Mouse (Mus musculus): ENCODE data around the gene Ism2. TPM values are rescaled to one million over a fixed set of nuclear protein-coding genes. Genes with fewer than 3 reads are reported as not detected.

The Ism2 gene
- polyA plus RNA-seq, 1 experiment from 2014 or later = 1.7 TPM

Small RNA genes within 50 kb of the gene (microRNA-seq; reads per million reads assigned to microRNA genes)
- gene Gm47293 = not detected

Other genes with a start within 250 kb of the Ism2 start
- 0.09 and 0.29 TPM in 2 replicates for gene Ngb, start 197.2 kb downstream of the Ism2 start, polyA plus RNA-seq (2015; fragmentation: Nextera tagmentation; extraction: Ambion mirVana)
- gene Gstz1, start 152.5 kb downstream of the Ism2 start, polyA plus RNA-seq (2015; fragmentation: Nextera tagmentation; extraction: Ambion mirVana) = 30.5 and 33.1 TPM in 2 replicates
- gene Pomt2, start 151.7 kb downstream of the Ism2 start, polyA plus RNA-seq (2015; fragmentation: Nextera tagmentation; extraction: Ambion mirVana) = 14.7 and 15.9 TPM in 2 replicates
- 0.70 and 1.9 TPM in 2 replicates for gene Samd15, start 100.0 kb downstream of the Ism2 start, polyA plus RNA-seq (2015; fragmentation: Nextera tagmentation; extraction: Ambion mirVana)
- gene Tmed8, start 99.3 kb downstream of the Ism2 start, polyA plus RNA-seq (2015; fragmentation: Nextera tagmentation; extraction: Ambion mirVana) = 1.8 and 2.4 TPM in 2 replicates
- gene Noxred1, start 61.0 kb downstream of the Ism2 start, polyA plus RNA-seq (2015; fragmentation: Nextera tagmentation; extraction: Ambion mirVana) = 0.46 and 0.78 TPM in 2 replicates
- 42.2 and 42.5 TPM in 2 replicates for gene Vipas39, start 33.4 kb downstream of the Ism2 start, polyA plus RNA-seq (2015; fragmentation: Nextera tagmentation; extraction: Ambion mirVana)
- 205 and 215 TPM in 2 replicates for gene Ahsa1, start 33.2 kb downstream of the Ism2 start, polyA plus RNA-seq (2015; fragmentation: Nextera tagmentation; extraction: Ambion mirVana)
- 82.1 and 83.7 TPM in 2 replicates for gene Sptlc2, start 88.7 kb upstream of the Ism2 start, polyA plus RNA-seq (2015; fragmentation: Nextera tagmentation; extraction: Ambion mirVana)
- gene Slirp, start 144.2 kb upstream of the Ism2 start, polyA plus RNA-seq (2015; fragmentation: Nextera tagmentation; extraction: Ambion mirVana) = 242 and 296 TPM in 2 replicates
- gene Alkbh1, start 144.3 kb upstream of the Ism2 start, polyA plus RNA-seq (2015; fragmentation: Nextera tagmentation; extraction: Ambion mirVana) = 53.2 and 66.1 TPM in 2 replicates
- gene Snw1, start 172.6 kb upstream of the Ism2 start, polyA plus RNA-seq (2015; fragmentation: Nextera tagmentation; extraction: Ambion mirVana) = 113 TPM in 2 replicates
- not detected in 2 replicates for gene Gm5788, start 195.0 kb upstream of the Ism2 start, polyA plus RNA-seq (2015; fragmentation: Nextera tagmentation; extraction: Ambion mirVana)
- not detected in 2 replicates for gene Gm8300, start 214.6 kb upstream of the Ism2 start, polyA plus RNA-seq (2015; fragmentation: Nextera tagmentation; extraction: Ambion mirVana)

All from limb, embryonic 15.5 days (tissue).